Mouse (Mus musculus) stomach, postnatal 0 days (tissue): ENCODE results near the gene Fez1.

Experiments
- CTCF ChIP-seq: IDR thresholded peaks from 2 replicates; pipeline ENCODE4 v1.5.1; 2016; ENCODE audit warnings: antibody characterized with exemption, low read depth, mild to moderate bottlenecking, moderate library complexity
- EP300 ChIP-seq: optimal IDR thresholded peaks from 2 replicates; pipeline ENCODE3; 2016; ENCODE audit warnings: antibody characterized with exemption

DNA sequence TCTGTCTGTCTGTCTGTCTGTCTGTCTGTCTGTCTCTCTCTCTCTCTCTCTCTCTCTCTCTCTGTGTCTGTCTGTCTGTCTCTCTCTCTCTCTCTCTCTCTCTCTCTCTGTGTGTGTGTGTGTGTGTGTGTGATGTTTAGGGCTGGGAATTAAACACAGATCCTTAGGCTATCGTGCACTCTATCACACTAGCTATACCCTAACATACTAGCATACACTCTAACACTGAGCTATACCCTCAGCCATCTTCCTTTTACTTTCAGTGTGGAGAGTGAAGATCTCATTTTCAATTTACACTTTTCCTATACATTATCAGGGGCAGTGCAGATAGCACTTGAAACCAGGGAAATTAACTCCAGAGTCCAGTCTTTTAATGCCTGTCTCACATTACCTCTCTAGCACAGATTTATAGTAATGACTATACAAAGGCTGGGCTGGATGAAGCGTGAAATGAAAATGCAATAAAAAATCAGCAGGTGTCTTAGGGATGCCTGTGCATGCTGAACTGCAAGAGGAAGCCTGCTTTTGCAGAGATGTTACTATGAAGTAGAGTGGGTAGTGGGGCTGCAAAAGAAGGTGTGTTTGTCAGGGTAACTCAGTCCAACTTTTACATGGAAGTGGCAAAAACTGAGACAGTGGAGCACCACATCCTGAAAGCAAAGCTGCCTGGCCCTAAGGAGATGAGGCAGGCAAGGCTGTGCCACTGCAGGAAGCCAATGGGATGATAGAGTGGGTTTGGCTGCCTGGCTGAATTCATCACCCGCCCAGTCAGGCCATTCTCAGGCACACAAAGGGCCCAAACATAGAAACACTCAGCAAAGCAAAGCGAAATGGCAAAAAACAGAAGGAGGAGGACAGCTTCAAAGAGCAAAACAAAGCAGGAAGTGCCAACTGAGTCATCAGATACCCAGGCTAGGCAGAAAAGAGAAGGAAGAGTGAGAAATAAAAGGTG lies 43.5 kb downstream of the Fez1 start:
- TF ChIP-seq CTCF (no peak), EP300 (no peak)
